Mouse (Mus musculus) small intestine, adult 2 months (tissue): ENCODE results near the gene Ugt2a1.

ENCODE experiments used
- CTCF ChIP-seq: fragments of 200-500 bp; IDR thresholded peaks from 2 replicates; pipeline ENCODE4 v1.5.1; 2012; ENCODE audit warnings: low read depth, mild to moderate bottlenecking, control low read depth, inconsistent platforms, low read length, moderate library complexity, mixed read lengths; ENCODE audit not compliant: insufficient replicate concordance, insufficient read length; ENCODE audit errors: extremely low read depth
- POLR2A ChIP-seq: fragments of 200-500 bp; IDR thresholded peaks from 2 replicates; pipeline ENCODE4 v1.6.1; 2012; ENCODE audit warnings: low read depth, mild to moderate bottlenecking, control low read depth, inconsistent platforms, low read length, moderate library complexity

DNA sequence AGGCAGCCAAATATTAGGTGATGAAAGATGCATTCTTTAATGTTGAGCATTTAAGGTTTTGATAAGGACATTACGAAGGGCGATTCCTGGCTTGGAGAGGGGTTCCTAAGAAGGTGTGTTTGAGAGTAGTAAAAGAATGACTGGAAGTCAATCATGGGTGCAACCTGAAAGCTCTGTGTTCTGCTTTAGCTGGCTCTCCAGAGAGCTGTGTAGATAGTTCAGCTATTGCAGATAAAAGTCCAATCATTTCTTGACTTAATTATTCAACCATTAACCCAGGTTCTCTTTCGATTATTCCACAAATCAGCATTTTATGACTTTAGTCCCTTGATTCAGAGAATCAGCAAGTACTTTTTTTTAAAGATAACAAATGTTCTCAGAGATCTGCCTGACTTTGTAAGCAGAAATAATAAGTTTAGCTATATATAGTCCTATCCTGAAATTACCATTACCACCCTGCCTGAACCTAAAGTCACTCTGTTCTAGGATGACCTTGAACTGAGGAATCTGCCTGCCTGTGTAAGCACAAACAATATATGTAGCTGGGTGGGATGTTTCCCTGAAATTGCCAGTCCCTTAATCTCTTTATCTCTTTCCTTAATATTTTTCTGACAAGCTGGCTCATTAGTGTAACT lies 34.3 kb downstream of the Ugt2a1 start:
- TF ChIP-seq CTCF (no peak), POLR2A (no peak)
